Mouse (Mus musculus) liver, postnatal 0 days (tissue): ENCODE results near the gene Ric1.

Experiments
- CTCF ChIP-seq: sonication (generic); IDR thresholded peaks from 2 replicates; pipeline ENCODE4 v1.5.1; 2016; ENCODE audit warnings: antibody characterized with exemption, low read depth
- EP300 ChIP-seq: IDR thresholded peaks from 2 replicates; pipeline ENCODE4 v1.6.1; 2016; ENCODE audit warnings: antibody characterized with exemption, low read depth, mild to moderate bottlenecking

- no peak for TF ChIP-seq CTCF
- TF ChIP-seq EP300, result no peak
Observed at GRCm38 (mm10) chr19:29484537-29484936, 37.5 kb upstream of the Ric1 start.
